Mouse (Mus musculus) cerebellum, adult 2 months (tissue): ENCODE data around the gene Myt1l.

Experiments
- CTCF ChIP-seq: fragments of 200-500 bp; IDR thresholded peaks from 2 replicates; pipeline ENCODE4 v1.5.1; 2011; ENCODE audit warnings: low read depth, mild to moderate bottlenecking, control low read depth, low read length, moderate library complexity, borderline replicate concordance; ENCODE audit not compliant: insufficient read depth
- POLR2A ChIP-seq: fragments of 200-500 bp; IDR thresholded peaks from 2 replicates; pipeline ENCODE4 v1.6.1; 2011; ENCODE audit warnings: low read length, control low read depth, borderline replicate concordance; ENCODE audit not compliant: insufficient read depth

GRCm38 (mm10) chr12:29937851-29938375, 409.7 kb downstream of the Myt1l start:
- TF ChIP-seq CTCF (no peak), POLR2A (no peak)
